Mouse (Mus musculus) R1 (cell line): ENCODE data around the gene Myl6b.
A peak's percentile ranks its signal among the peaks of the same experiment; 100 is the strongest.
"Not testable (repeated sequence)": the region's sequence is repeated elsewhere in the genome, so short reads cannot be mapped to it uniquely, and the experiment has no call there.

Experiments used
- DNase-seq: peaks from one replicate; pipeline ENCODE4 v3.0.0-alpha.2; 2018; ENCODE audit warnings: low read depth, low spot score

Gene Myl6b

GRCm38 (mm10) chr10:128518833-128519232 is 20.3 kb upstream of the Myl6b start:
- DNase-seq = peak; percentile 81

GRCm38 (mm10) chr10:128516677-128517076 is 18.2 kb upstream of the Myl6b start:
- peak; percentile 55 for DNase-seq

GRCm38 (mm10) chr10:128516029-128516428 is 17.5 kb upstream of the Myl6b start:
- DNase-seq = peak; percentile 51

GRCm38 (mm10) chr10:128515044-128515443 is 16.6 kb upstream of the Myl6b start:
- no peak for DNase-seq

- no peak for DNase-seq
These were observed 13.3 kb upstream of the Myl6b start for GRCm38 (mm10) chr10:128511761-128512160.

- no peak for DNase-seq
These were observed 12.7 kb upstream of the Myl6b start for GRCm38 (mm10) chr10:128511189-128511588.

- DNase-seq = no peak
These were observed 11.8 kb upstream of the Myl6b start for GRCm38 (mm10) chr10:128510301-128510700.

GRCm38 (mm10) chr10:128509831-128510230 is 11.3 kb upstream of the Myl6b start:
- DNase-seq = no peak

- DNase-seq = no peak
These were observed 10.7 kb upstream of the Myl6b start for GRCm38 (mm10) chr10:128509203-128509602.

- DNase-seq = no peak
These were observed 9.8 kb upstream of the Myl6b start for GRCm38 (mm10) chr10:128508260-128508659.

GRCm38 (mm10) chr10:128505974-128506373 is 7.5 kb upstream of the Myl6b start:
- peak; percentile 67 for DNase-seq

GRCm38 (mm10) chr10:128505371-128505667 is 6.8 kb upstream of the Myl6b start:
- DNase-seq = not testable (repeated sequence)

GRCm38 (mm10) chr10:128504641-128505370 is 6.3 kb upstream of the Myl6b start:
- no peak for DNase-seq

GRCm38 (mm10) chr10:128504012-128504411 is 5.5 kb upstream of the Myl6b start:
- no peak for DNase-seq

- DNase-seq = no peak
These were observed 5.0 kb upstream of the Myl6b start for GRCm38 (mm10) chr10:128503532-128503931.

GRCm38 (mm10) chr10:128502341-128502740 is 3.9 kb upstream of the Myl6b start:
- no peak for DNase-seq

GRCm38 (mm10) chr10:128499116-128499671 is 709 bp upstream of the Myl6b start:
- DNase-seq = peak; percentile 67

- DNase-seq = no peak
These were observed 1.2 kb downstream of the Myl6b start for GRCm38 (mm10) chr10:128497134-128497737.

- DNase-seq = no peak
These were observed 1.9 kb downstream of the Myl6b start for GRCm38 (mm10) chr10:128496509-128497077.

- DNase-seq = no peak
These were observed 2.6 kb downstream of the Myl6b start for GRCm38 (mm10) chr10:128495903-128496302.

GRCm38 (mm10) chr10:128495270-128495669 is 3.2 kb downstream of the Myl6b start:
- no peak for DNase-seq

GRCm38 (mm10) chr10:128494667-128495245 is 3.7 kb downstream of the Myl6b start:
- DNase-seq = no peak
